Mouse (Mus musculus) adrenal gland, adult 2 months (tissue): ENCODE results near the gene Cebpzos. TPM values are rescaled to one million over a fixed set of nuclear protein-coding genes. Genes with fewer than 3 reads are reported as not detected.

Experiments used
- DNase-seq: peaks from one replicate; pipeline ENCODE4 v3.0.0; 2021
- long read RNA-seq: library from polyadenylated mRNA; stranded (forward); transcript quantifications from one replicate; pipeline ENCODE4 v2.0.0, GENCODE M21; 2021
- polyA plus RNA-seq: library from polyadenylated mRNA; depleted of rRNA; stranded (reverse); fragments of >200 nt; gene quantifications from 2 replicates; pipeline ENCODE4 v1.2.3, GENCODE M21; 2012; rRNA removed
- total RNA-seq, 2 experiments: library from RNA; stranded (reverse); gene quantifications; 2 replicates each; pipeline ENCODE4 v1.2.3; 2021

Cebpzos gene
- total RNA-seq (10 to 100 TPM; 34.7 to 40.5 TPM), polyA plus RNA-seq (6.3 and 6.6 TPM in 2 replicates)
- long read RNA-seq, transcript Cebpzos-202 (5 exons, 602 nt), result major isoform, 9 of 19 reads
- long read RNA-seq, partial matches to known transcripts, result 6 of 19 reads
- long read RNA-seq, other reads (novel, unspliced or antisense), result 1 of 19 reads

GRCm38 (mm10) chr17:78916369-78916813 lies at the start of gene Cebpzos:
Gene Cebpzos, plus strand, starts transcription at chr17:78916500.
- DNase-seq, result peak; percentile 91

GRCm38 (mm10) chr17:78873886-78874285 lies 42.4 kb upstream of the Cebpzos start:
- DNase-seq, result no peak

GRCm38 (mm10) chr17:78881878-78882304 lies 34.4 kb upstream of the Cebpzos start:
- peak; percentile 9 for DNase-seq

- peak; percentile 94 for DNase-seq
Observed at GRCm38 (mm10) chr17:78882401-78883112, 33.7 kb upstream of the Cebpzos start, which contains the start of gene Eif2ak2. Gene Eif2ak2, minus strand, starts transcription at chr17:78882573.

- no peak for DNase-seq
Observed at GRCm38 (mm10) chr17:78883291-78883690, 33.0 kb upstream of the Cebpzos start.

- DNase-seq, result no peak
Observed at GRCm38 (mm10) chr17:78885286-78886065, 30.8 kb upstream of the Cebpzos start.

- DNase-seq, result peak; percentile 40
Observed at GRCm38 (mm10) chr17:78888554-78888953, 27.7 kb upstream of the Cebpzos start.

GRCm38 (mm10) chr17:78889184-78889583 lies 27.1 kb upstream of the Cebpzos start:
- no peak for DNase-seq

- no peak for DNase-seq
Observed at GRCm38 (mm10) chr17:78891020-78891419, 25.3 kb upstream of the Cebpzos start.

GRCm38 (mm10) chr17:78894991-78895390 lies 21.3 kb upstream of the Cebpzos start:
- DNase-seq, result no peak

GRCm38 (mm10) chr17:78895394-78895793 lies 20.9 kb upstream of the Cebpzos start:
- peak; percentile 40 for DNase-seq

GRCm38 (mm10) chr17:78903158-78903557 lies 13.1 kb upstream of the Cebpzos start:
- no peak for DNase-seq

- no peak for DNase-seq
Observed at GRCm38 (mm10) chr17:78906892-78907291, 9.4 kb upstream of the Cebpzos start, which contains the start of gene Sult6b1. Gene Sult6b1, minus strand, starts transcription at chr17:78906992.

- DNase-seq, result no peak
Observed at GRCm38 (mm10) chr17:78909374-78909773, 6.9 kb upstream of the Cebpzos start.

- DNase-seq, result no peak
Observed at GRCm38 (mm10) chr17:78912861-78913281, 3.4 kb upstream of the Cebpzos start.

GRCm38 (mm10) chr17:78913921-78914320 lies 2.4 kb upstream of the Cebpzos start:
- no peak for DNase-seq

- no peak for DNase-seq
Observed at GRCm38 (mm10) chr17:78915772-78916171, 528 bp upstream of the Cebpzos start.

GRCm38 (mm10) chr17:78916899-78917298 lies 599 bp downstream of the Cebpzos start:
- DNase-seq, result peak; percentile 12

- DNase-seq, result no peak
Observed at GRCm38 (mm10) chr17:78917696-78918095, 1.4 kb downstream of the Cebpzos start.

GRCm38 (mm10) chr17:78935857-78936256 lies 19.6 kb downstream of the Cebpzos start:
- no peak for DNase-seq

- DNase-seq, result peak; percentile 98
Observed at GRCm38 (mm10) chr17:78936466-78937228, 20.3 kb downstream of the Cebpzos start, which contains the start of the genes Cebpz and Ndufaf7. Gene Cebpz, minus strand, starts transcription at chr17:78937066. Gene Ndufaf7, plus strand, starts transcription at chr17:78937136.
